ENCODE assay signal across 10 mouse cellular contexts in genomic region chr2:180704591-180704990, GRCm38 (mm10). TPM values are rescaled to one million over a fixed set of nuclear protein-coding genes. Genes with fewer than 3 reads are reported as not detected.
DNase-seq lines count a peak whose midpoint lies in the region; ATAC-seq and TF ChIP-seq lines count a peak whose summit lies in the region.
"Had no signal": no experiment of that assay in that cellular context is flagged by ENCODE, and none has a peak within 500 bp of the region (broad histone marks: within the 10 kb centered on the region; RNA-seq: fewer than 3 reads in every experiment).

No protein-coding gene starts in this region.

- H3K36me3 ChIP-seq in heart, embryonic 13.5 days: peaks cover 8% of the 10 kb centered on the region; the same call in 1 of the 2 replicates
- H3K36me3 ChIP-seq in hindbrain, embryonic 12.5 days: no peaks in the 10 kb centered on the region

- no peak for ATAC-seq in heart, embryonic 13.5 days (ENCODE audit: extremely low read depth, insufficient number of reproducible peaks, low FRiP score, low TSS enrichment)
- ATAC-seq in hindbrain, embryonic 12.5 days (ENCODE audit: low FRiP score): no peak
- ATAC-seq in cerebellum, adult (ENCODE audit: insufficient number of reproducible peaks, low FRiP score, low TSS enrichment): no peak
- ATAC-seq: forebrain, postnatal 0 days had no signal

- 82% methylated on average over 8 of the region's 8 CpGs for WGBS in heart, embryonic 13.5 days
- 92% methylated on average over 8 of the region's 8 CpGs for WGBS in hindbrain, embryonic 12.5 days

- H3K27ac ChIP-seq in gastrocnemius, adult 2 months: peak overlapping the region; percentile 78
- H3K27ac ChIP-seq in heart, embryonic 13.5 days (replicated peaks): no peak overlapping the region
- H3K27ac ChIP-seq in hindbrain, embryonic 12.5 days: no peak overlapping the region

- H3K27me3 ChIP-seq in heart, embryonic 13.5 days (replicated peaks): no peaks in the 10 kb centered on the region
- H3K27me3 ChIP-seq in hindbrain, embryonic 12.5 days: no peaks in the 10 kb centered on the region

- TF ChIP-seq CTCF in gastrocnemius, adult 2 months (IDR thresholded peaks at IDR 0.05): no peak

- H3K4me3 ChIP-seq in gastrocnemius, adult 2 months: peak overlapping the region; percentile 40
- H3K4me3 ChIP-seq in heart, embryonic 13.5 days: no peak overlapping the region
- no peak overlapping the region for H3K4me3 ChIP-seq in hindbrain, embryonic 12.5 days

- H3K9me3 ChIP-seq in heart, embryonic 13.5 days: no peaks in the 10 kb centered on the region
- H3K9me3 ChIP-seq in hindbrain, embryonic 12.5 days (replicated peaks): no peaks in the 10 kb centered on the region

- intact Hi-C loops in gastrocnemius, adult 2 months (cut with DNase I): no loop called here

- H3K4me1 ChIP-seq in heart, embryonic 13.5 days: peaks cover 56% of the 10 kb centered on the region
- H3K4me1 ChIP-seq in hindbrain, embryonic 12.5 days: peaks cover 37% of the 10 kb centered on the region

- peak overlapping the region; percentile 52 for H3K9ac ChIP-seq in heart, embryonic 13.5 days
- no peak overlapping the region for H3K9ac ChIP-seq in hindbrain, embryonic 12.5 days
- H3K9ac ChIP-seq: forebrain, postnatal 0 days had no signal

- DNase-seq in gastrocnemius, adult 2 months: peak; percentile 61
- no peak for DNase-seq in gastrocnemius, postnatal 4 days (ENCODE audit: low spot score in 2 of 2)
- peak; percentile 22 for DNase-seq in ES-CJ7 (ENCODE audit: low read depth, low spot score)
- peak; percentile 53 to 73 for DNase-seq in kidney, postnatal 4 days
- DNase-seq in layer of hippocampus, adult 18-20 months (ENCODE audit: low spot score in 2 of 2): no peak
- DNase-seq: cerebellum, adult 18-20 months; forebrain, postnatal 0 days had no signal

- no peak overlapping the region for H3K4me2 ChIP-seq in heart, embryonic 13.5 days
- no peak overlapping the region for H3K4me2 ChIP-seq in hindbrain, embryonic 12.5 days (replicated peaks)

RNA-seq across cellular contexts. Expression of gene Dido1, which starts 5.2 kb away (rescaled TPM):
- total RNA-seq in gastrocnemius, adult 2 months (2021): 10 to 100 TPM; 18.6 to 22.4 TPM
- 10 to 100 TPM; 37.9 to 41.3 TPM for total RNA-seq in gastrocnemius, postnatal 4 days (2021)
- 14.8 and 16.4 TPM in 2 replicates for polyA plus RNA-seq in heart, embryonic 13.5 days (2015; fragmentation: Nextera tagmentation; extraction: Ambion mirVana)
- 10 to 100 TPM; 53.2 to 54.6 TPM for total RNA-seq in layer of hippocampus, adult 18-20 months (2021)
- polyA plus RNA-seq in hindbrain, embryonic 12.5 days (2016; fragmentation: Nextera tagmentation; extraction: Ambion mirVana): 37.2 and 42.1 TPM in 2 replicates

RNA-seq across cellular contexts. Expression of gene Gid8, which starts 5.3 kb away (rescaled TPM):
- 10 to 100 TPM; 31.1 to 42.1 TPM for total RNA-seq in gastrocnemius, adult 2 months (2021)
- total RNA-seq in gastrocnemius, postnatal 4 days (2021): 10 to 100 TPM; 55.3 to 63.3 TPM
- 43.8 and 50.4 TPM in 2 replicates for polyA plus RNA-seq in heart, embryonic 13.5 days (2015; fragmentation: Nextera tagmentation; extraction: Ambion mirVana)
- 10 to 100 TPM; 58.6 to 61.5 TPM for total RNA-seq in layer of hippocampus, adult 18-20 months (2021)
- polyA plus RNA-seq in hindbrain, embryonic 12.5 days (2016; fragmentation: Nextera tagmentation; extraction: Ambion mirVana): 54.8 and 57.3 TPM in 2 replicates

RNA-seq across cellular contexts. Expression of gene Slc17a9, which starts 20.5 kb away (rescaled TPM):
- under 1 TPM in 1 of 2 experiments, not detected in 1; 0.33 TPM for total RNA-seq in gastrocnemius, adult 2 months (2021)
- total RNA-seq in gastrocnemius, postnatal 4 days (2021): under 1 TPM; 0.73 to 0.93 TPM
- 0.65 and 1.1 TPM in 2 replicates for polyA plus RNA-seq in heart, embryonic 13.5 days (2015; fragmentation: Nextera tagmentation; extraction: Ambion mirVana)
- under 1 TPM; 0.27 to 0.48 TPM for total RNA-seq in layer of hippocampus, adult 18-20 months (2021)
- 0.53 and 0.80 TPM in 2 replicates for polyA plus RNA-seq in hindbrain, embryonic 12.5 days (2016; fragmentation: Nextera tagmentation; extraction: Ambion mirVana)

Comparison
In these comparisons a context has a peak if more than half of its experiments do, and no peak if none do; other contexts are left out.
1. DNase-seq: peak in gastrocnemius, adult 2 months (single experiment), ES-CJ7 (single experiment) and kidney, postnatal 4 days (2 of 2); none in gastrocnemius, postnatal 4 days (0 of 2) and layer of hippocampus, adult 18-20 months (0 of 2).